Mouse (Mus musculus): Measurements from ENCODE around the gene Igf1r. TPM values are rescaled to one million over a fixed set of nuclear protein-coding genes. Genes with fewer than 3 reads are reported as not detected.
A peak's percentile ranks its signal among the peaks of the same experiment; 100 is the strongest.

Gene Igf1r
- polyA plus RNA-seq, 1 experiment from 2014 or later, result 9.5 TPM

DNA sequence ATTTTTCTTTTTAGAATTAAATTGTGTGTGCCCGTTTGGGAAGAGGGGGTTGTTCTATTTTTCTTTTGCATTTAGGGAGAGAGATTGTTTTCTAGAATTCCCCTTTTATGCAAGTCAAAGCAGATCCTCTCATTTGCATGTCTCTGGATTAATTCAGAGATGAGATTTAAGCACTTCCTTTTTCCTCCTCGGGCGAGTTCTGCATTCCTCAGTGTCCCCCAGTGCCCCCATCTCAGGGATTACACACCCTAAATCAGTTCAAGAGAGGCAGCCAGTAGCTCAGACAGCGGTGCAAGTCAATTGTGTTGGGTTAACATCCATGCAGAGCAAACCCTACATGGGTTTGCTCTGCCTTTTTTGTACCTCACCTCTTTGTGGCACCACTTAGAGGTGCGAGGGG, 261.2 kb downstream of the Igf1r start:
- Histone ChIP-seq H3K36me3 (ENCODE audit: control insufficient read depth, insufficient read depth, low read length) (peaks cover 8% of the 10 kb centered on the region; the same call in 1 of the 2 replicates), H3K4me3 (ENCODE audit: low read length) (no peak overlapping the region), H3K9ac (ENCODE audit: low read depth, low read length) (no peak overlapping the region), H3K4me2 (ENCODE audit: low read depth, low read length) (no peak overlapping the region), H3K27ac (ENCODE audit: low read length) (no peak overlapping the region), H3K9me3 (ENCODE audit: control insufficient read depth, low read length) (no peaks in the 10 kb centered on the region), H3K27me3 (replicated peaks; ENCODE audit: control insufficient read depth, insufficient read depth, low read length) (no peaks in the 10 kb centered on the region), H3K4me1 (ENCODE audit: control insufficient read depth, insufficient read depth, low read length) (no peaks in the 10 kb centered on the region)
- no peak for ATAC-seq
- 80% methylated on average over 5 of the region's 5 CpGs for WGBS

- peaks cover 11% of the 10 kb centered on the region; the same call in 1 of the 2 replicates for H3K36me3 ChIP-seq (ENCODE audit: control insufficient read depth, insufficient read depth, low read length)
- 86% methylated on average over 18 of the region's 18 CpGs for WGBS
- H3K27me3 ChIP-seq (replicated peaks; ENCODE audit: control insufficient read depth, insufficient read depth, low read length), result no peaks in the 10 kb centered on the region
- H3K9ac ChIP-seq (ENCODE audit: low read depth, low read length), result no peak overlapping the region
- no peak overlapping the region for H3K4me3 ChIP-seq (ENCODE audit: low read length)
- H3K9me3 ChIP-seq (ENCODE audit: control insufficient read depth, low read length), result no peaks in the 10 kb centered on the region
- H3K27ac ChIP-seq (ENCODE audit: low read length), result no peak overlapping the region
- ATAC-seq, result no peak
- no peaks in the 10 kb centered on the region for H3K4me1 ChIP-seq (ENCODE audit: control insufficient read depth, insufficient read depth, low read length)
- no peak overlapping the region for H3K4me2 ChIP-seq (ENCODE audit: low read depth, low read length)
Observed at GRCm38 (mm10) chr7:68215522-68216070, 263.0 kb downstream of the Igf1r start.

- Histone ChIP-seq H3K36me3 (ENCODE audit: control insufficient read depth, insufficient read depth, low read length) (peaks cover 8% of the 10 kb centered on the region; the same call in 1 of the 2 replicates), H3K9ac (ENCODE audit: low read depth, low read length) (no peak overlapping the region), H3K27ac (ENCODE audit: low read length) (no peak overlapping the region), H3K4me3 (ENCODE audit: low read length) (no peak overlapping the region), H3K4me1 (ENCODE audit: control insufficient read depth, insufficient read depth, low read length) (no peaks in the 10 kb centered on the region), H3K4me2 (ENCODE audit: low read depth, low read length) (no peak overlapping the region), H3K9me3 (ENCODE audit: control insufficient read depth, low read length) (no peaks in the 10 kb centered on the region), H3K27me3 (replicated peaks; ENCODE audit: control insufficient read depth, insufficient read depth, low read length) (no peaks in the 10 kb centered on the region)
- no peak for ATAC-seq
- 90% methylated on average over 11 of the region's 11 CpGs for WGBS
Observed at GRCm38 (mm10) chr7:68218879-68219278, 266.3 kb downstream of the Igf1r start.

- Histone ChIP-seq H3K27ac (ENCODE audit: low read length) (no peak overlapping the region), H3K4me2 (ENCODE audit: low read depth, low read length) (no peak overlapping the region), H3K36me3 (ENCODE audit: control insufficient read depth, insufficient read depth, low read length) (0 out of 2 replicates have a peak, but pooled peaks cover 5% of the 10 kb centered on the region), H3K4me3 (ENCODE audit: low read length) (no peak overlapping the region), H3K9ac (ENCODE audit: low read depth, low read length) (no peak overlapping the region), H3K9me3 (ENCODE audit: control insufficient read depth, low read length) (no peaks in the 10 kb centered on the region), H3K27me3 (replicated peaks; ENCODE audit: control insufficient read depth, insufficient read depth, low read length) (no peaks in the 10 kb centered on the region), H3K4me1 (ENCODE audit: control insufficient read depth, insufficient read depth, low read length) (no peaks in the 10 kb centered on the region)
- 80% methylated on average over 9 of the region's 9 CpGs for WGBS
- ATAC-seq, result no peak
Observed at GRCm38 (mm10) chr7:68221677-68222230, 269.1 kb downstream of the Igf1r start.

GRCm38 (mm10) chr7:68223356-68223808, 270.8 kb downstream of the Igf1r start:
- 57% methylated on average over 13 of the region's 13 CpGs for WGBS
- Histone ChIP-seq H3K4me1 (ENCODE audit: control insufficient read depth, insufficient read depth, low read length) (no peaks in the 10 kb centered on the region), H3K27ac (ENCODE audit: low read length) (peak overlapping the region; percentile 54), H3K4me3 (ENCODE audit: low read length) (no peak overlapping the region), H3K9ac (ENCODE audit: low read depth, low read length) (no peak overlapping the region), H3K9me3 (ENCODE audit: control insufficient read depth, low read length) (no peaks in the 10 kb centered on the region), H3K36me3 (ENCODE audit: control insufficient read depth, insufficient read depth, low read length) (peaks cover 5% of the 10 kb centered on the region; the same call in 1 of the 2 replicates), H3K27me3 (replicated peaks; ENCODE audit: control insufficient read depth, insufficient read depth, low read length) (no peaks in the 10 kb centered on the region), H3K4me2 (ENCODE audit: low read depth, low read length) (no peak overlapping the region)
- peak; percentile 55; the same call in 1 of the 2 replicates for ATAC-seq

DNA sequence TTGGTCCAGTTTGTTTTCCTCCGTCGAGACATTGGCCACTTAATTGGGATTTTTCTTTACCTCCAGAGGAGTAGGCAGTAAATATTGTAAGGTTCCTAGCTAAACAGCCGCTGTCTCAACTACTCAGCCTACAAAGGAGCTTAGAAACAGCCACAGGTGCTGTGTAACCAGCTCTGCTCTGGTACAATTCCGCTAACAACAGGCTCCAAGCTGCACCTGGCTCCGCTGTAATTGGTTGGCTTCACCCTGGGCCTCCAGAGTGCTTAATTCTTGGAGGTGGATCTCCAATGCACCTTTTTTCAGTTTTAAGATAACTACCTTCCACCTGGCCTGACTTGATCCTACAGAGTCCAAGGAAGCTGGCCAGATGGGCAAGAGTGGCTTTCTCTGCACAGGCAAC, 271.4 kb downstream of the Igf1r start:
- no peak overlapping the region for H3K9ac ChIP-seq (ENCODE audit: low read depth, low read length)
- H3K36me3 ChIP-seq (ENCODE audit: control insufficient read depth, insufficient read depth, low read length), result peaks cover 2% of the 10 kb centered on the region; the same call in 1 of the 2 replicates
- no peak overlapping the region for H3K4me2 ChIP-seq (ENCODE audit: low read depth, low read length)
- ATAC-seq, result no peak
- no peak overlapping the region for H3K4me3 ChIP-seq (ENCODE audit: low read length)
- no peaks in the 10 kb centered on the region for H3K27me3 ChIP-seq (replicated peaks; ENCODE audit: control insufficient read depth, insufficient read depth, low read length)
- no peaks in the 10 kb centered on the region for H3K4me1 ChIP-seq (ENCODE audit: control insufficient read depth, insufficient read depth, low read length)
- 91% methylated on average over 5 of the region's 5 CpGs for WGBS
- no peaks in the 10 kb centered on the region for H3K9me3 ChIP-seq (ENCODE audit: control insufficient read depth, low read length)
- no peak overlapping the region for H3K27ac ChIP-seq (ENCODE audit: low read length)

- ATAC-seq, result no peak
- no peak overlapping the region for H3K27ac ChIP-seq (ENCODE audit: low read length)
- H3K4me2 ChIP-seq (ENCODE audit: low read depth, low read length), result no peak overlapping the region
- H3K4me3 ChIP-seq (ENCODE audit: low read length), result no peak overlapping the region
- no peaks in the 10 kb centered on the region for H3K4me1 ChIP-seq (ENCODE audit: control insufficient read depth, insufficient read depth, low read length)
- no peaks in the 10 kb centered on the region for H3K27me3 ChIP-seq (replicated peaks; ENCODE audit: control insufficient read depth, insufficient read depth, low read length)
- no peaks in the 10 kb centered on the region; the same call in 1 of the 2 replicates for H3K36me3 ChIP-seq (ENCODE audit: control insufficient read depth, insufficient read depth, low read length)
- no peak overlapping the region for H3K9ac ChIP-seq (ENCODE audit: low read depth, low read length)
- H3K9me3 ChIP-seq (ENCODE audit: control insufficient read depth, low read length), result no peaks in the 10 kb centered on the region
- WGBS, result 82% methylated on average over 9 of the region's 9 CpGs
Observed at GRCm38 (mm10) chr7:68225427-68226054, 272.9 kb downstream of the Igf1r start.

DNA sequence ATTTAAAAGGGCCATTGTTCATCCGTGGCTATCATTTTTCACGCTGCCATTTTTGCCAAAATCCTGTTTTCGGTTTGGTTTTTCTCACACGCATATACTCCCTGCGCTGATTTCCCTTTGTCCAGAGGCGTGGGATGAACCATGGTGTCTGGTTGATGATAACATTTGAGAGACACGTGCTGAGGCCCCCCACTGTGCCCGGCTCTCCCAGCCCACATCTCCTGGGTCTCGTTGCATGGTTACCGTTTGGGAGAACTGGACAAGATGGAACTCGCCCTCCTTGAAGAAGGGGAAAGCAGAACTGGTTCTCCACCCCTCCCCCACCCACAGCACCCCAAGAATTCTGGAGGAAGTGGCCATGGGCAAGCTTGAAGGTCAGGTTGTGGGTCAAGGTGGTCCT, 274.4 kb downstream of the Igf1r start:
- Histone ChIP-seq H3K36me3 (ENCODE audit: control insufficient read depth, insufficient read depth, low read length) (no peaks in the 10 kb centered on the region; the same call in 1 of the 2 replicates), H3K27ac (ENCODE audit: low read length) (no peak overlapping the region), H3K4me3 (ENCODE audit: low read length) (no peak overlapping the region), H3K9ac (ENCODE audit: low read depth, low read length) (no peak overlapping the region), H3K9me3 (ENCODE audit: control insufficient read depth, low read length) (no peaks in the 10 kb centered on the region), H3K27me3 (replicated peaks; ENCODE audit: control insufficient read depth, insufficient read depth, low read length) (no peaks in the 10 kb centered on the region), H3K4me1 (ENCODE audit: control insufficient read depth, insufficient read depth, low read length) (no peaks in the 10 kb centered on the region), H3K4me2 (ENCODE audit: low read depth, low read length) (no peak overlapping the region)
- no peak for ATAC-seq
- 87% methylated on average over 11 of the region's 11 CpGs for WGBS

DNA sequence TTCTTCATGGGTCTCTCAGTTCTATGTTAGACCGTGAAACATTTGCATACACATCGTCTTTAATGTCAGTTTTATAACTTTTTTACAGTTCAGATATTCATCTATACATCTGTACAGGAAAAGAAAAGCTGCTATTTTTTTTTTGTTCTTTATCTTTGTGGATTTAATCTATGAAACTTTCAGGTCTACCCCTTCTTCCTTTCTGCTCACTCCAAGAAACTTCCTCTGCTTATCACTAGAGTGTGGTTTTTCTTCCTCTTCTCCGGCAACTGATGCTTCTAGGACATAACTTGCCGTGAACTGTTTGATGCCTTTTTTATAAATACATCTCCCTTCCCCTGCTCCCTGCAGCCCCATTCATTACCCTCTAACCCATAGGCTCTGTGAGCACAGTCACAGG, 275.0 kb downstream of the Igf1r start:
- no peak overlapping the region for H3K27ac ChIP-seq (ENCODE audit: low read length)
- H3K4me3 ChIP-seq (ENCODE audit: low read length), result no peak overlapping the region
- no peak overlapping the region for H3K9ac ChIP-seq (ENCODE audit: low read depth, low read length)
- no peak overlapping the region for H3K4me2 ChIP-seq (ENCODE audit: low read depth, low read length)
- WGBS, result 79% methylated on average over 4 of the region's 4 CpGs
- H3K9me3 ChIP-seq (ENCODE audit: control insufficient read depth, low read length), result no peaks in the 10 kb centered on the region
- H3K4me1 ChIP-seq (ENCODE audit: control insufficient read depth, insufficient read depth, low read length), result no peaks in the 10 kb centered on the region
- ATAC-seq, result no peak
- no peaks in the 10 kb centered on the region; the same call in 1 of the 2 replicates for H3K36me3 ChIP-seq (ENCODE audit: control insufficient read depth, insufficient read depth, low read length)
- no peaks in the 10 kb centered on the region for H3K27me3 ChIP-seq (replicated peaks; ENCODE audit: control insufficient read depth, insufficient read depth, low read length)
